Mouse (Mus musculus) natural killer cell, adult 2 months (primary cell): ENCODE measurements around the gene Tifa.

Source experiments
- DNase-seq, 2 experiments: peaks; one replicate each; pipeline ENCODE4 v3.0.0; 2022; ENCODE audit warnings: low spot score in 2 of 2

Gene Tifa

DNA sequence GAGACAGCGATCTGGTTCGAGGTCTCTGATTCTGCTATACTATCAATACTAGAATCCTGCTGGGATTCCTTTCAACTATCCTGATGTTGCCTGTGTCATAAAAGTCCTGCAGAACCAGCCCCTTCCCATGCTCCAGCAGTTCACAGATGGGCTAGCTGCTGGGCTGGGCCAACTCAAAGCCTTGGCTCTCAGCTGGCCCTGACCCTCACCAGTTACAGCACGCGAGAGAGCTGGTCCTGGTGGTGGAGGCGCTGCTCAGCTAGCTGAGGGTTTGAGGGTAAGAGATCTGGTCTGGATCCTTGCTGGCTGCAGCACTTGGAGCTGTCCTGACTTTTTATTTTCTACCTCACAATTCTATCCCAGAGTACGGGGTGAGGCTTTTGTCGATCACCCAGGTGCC, 36.9 kb downstream of the Tifa start:
- no peak for DNase-seq

DNA sequence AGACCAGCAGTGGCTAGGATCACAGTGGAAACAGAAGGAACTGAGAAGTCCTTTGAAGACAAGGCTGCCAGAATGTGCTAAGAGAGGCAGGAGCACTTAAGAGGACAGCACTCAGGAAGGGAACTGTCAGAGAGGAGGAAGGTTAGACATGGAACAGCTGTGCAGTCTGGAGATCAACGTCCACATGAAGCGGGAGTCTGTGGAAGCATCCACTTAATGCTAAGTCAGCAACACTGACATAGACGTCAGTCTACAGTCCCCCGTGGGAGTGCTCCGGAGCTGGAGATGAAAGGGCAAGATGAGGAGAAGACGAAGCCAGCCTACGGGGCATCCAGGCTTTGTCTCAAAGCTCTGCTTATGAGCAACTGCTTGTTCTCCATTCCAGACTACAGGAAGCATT, 37.5 kb downstream of the Tifa start:
- no peak for DNase-seq

- DNase-seq: no peak
These were observed 40.6 kb downstream of the Tifa start for GRCm38 (mm10) chr3:127830183-127830582.

DNA sequence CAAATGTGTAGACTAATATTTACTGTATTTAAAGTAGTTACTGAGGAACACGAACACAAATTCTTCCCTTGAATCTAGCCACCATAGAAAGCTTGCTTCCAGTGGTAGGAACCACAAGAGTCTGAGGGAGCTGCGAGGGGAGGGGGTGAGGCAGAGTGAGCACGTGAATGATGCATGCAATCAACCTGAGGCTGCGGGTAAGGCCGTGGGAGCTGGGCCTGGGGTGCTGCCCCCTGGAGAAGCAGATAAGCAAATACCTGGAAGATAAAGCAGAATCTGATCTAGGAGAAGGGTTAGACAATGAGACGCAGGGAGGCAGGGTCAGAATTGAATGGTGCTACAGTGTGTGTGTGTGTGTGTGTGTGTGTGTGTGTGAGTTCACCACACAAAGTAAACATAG, 41.5 kb downstream of the Tifa start:
- no peak for DNase-seq

DNA sequence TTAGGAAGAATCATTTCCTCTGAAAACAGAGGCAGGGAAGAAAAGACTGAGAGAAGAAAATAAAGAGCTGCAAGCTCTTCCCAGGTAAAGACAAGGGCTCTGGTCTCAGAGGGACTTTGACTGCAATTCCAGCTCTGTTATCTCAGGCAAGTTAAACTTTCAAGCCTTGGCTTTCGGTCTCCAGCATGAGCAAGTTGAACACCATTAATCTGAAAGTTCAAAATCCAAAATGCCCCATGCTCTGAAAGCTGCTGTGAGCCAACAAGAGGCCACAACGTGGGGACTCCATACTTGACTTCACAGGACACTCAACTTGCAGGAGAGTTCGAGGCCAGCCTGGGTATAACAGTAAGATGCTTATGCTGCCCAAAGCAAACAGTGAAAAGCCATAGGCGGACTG, 44.4 kb downstream of the Tifa start:
- DNase-seq: no peak

DNA sequence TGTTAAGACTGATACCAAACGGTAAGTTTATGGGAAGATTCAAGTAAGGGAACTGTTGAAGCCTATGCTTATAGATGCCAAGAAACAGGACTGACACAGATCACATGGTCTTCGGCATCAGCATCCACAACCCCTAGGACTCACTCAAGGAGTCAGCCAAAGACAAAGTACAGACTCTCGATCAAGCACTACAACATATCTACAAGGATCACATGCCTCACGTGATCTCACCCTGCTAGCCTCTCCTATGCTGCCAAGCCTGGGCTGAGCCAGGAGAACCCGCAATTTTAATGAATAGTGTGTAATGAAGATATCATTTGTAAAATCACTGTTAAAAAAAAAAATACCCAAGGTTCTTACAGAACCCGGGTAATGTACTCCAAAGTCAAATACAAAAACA, 46.0 kb downstream of the Tifa start:
- no peak for DNase-seq

- DNase-seq: no peak
These were observed 47.2 kb downstream of the Tifa start for GRCm38 (mm10) chr3:127836798-127837153.

DNA sequence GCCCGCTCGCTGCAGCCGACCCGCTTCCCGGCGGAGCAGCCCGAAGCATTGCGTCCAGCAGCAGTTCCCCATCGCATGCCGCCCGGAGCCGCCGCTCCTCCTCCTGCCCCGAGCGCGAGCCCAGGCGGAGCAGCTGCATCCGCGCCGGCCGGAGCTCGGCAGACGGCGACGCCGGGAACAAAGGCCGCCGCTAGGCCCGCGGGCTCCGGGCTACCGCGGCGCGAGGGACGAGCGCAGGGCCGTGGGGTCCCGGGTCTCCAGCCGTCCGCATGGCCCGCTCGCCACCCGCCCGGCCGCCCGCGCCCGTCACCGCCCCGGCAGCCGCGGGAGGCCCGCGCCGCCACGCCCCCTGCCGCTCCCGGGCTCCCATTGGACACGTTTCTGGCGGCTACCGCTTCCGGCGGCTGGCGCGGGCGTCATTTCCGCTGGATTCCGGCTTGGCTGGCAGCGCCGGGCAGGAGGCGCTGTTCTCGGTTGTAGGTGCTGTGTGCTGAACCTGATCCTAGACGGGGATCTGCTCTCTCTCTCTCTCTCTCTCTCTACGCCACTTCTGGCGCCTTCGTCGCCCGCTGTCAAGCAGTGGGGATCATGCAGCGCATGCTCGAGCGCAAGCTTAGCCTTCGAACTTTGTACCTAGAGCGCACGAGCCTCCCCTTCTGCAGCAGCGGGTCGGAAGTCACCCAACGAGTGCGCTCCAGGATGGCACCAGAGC, 47.7 kb downstream of the Tifa start, which contains the start of gene Ap1ar:
Ap1ar (minus strand) TSS at position 370 of the 712 bp plus-strand sequence.
- peak; percentile 91 to 95 for DNase-seq

GRCm38 (mm10) chr3:127837972-127838644, 48.5 kb downstream of the Tifa start:
- DNase-seq: no peak

GRCm38 (mm10) chr3:127841926-127842325, 52.3 kb downstream of the Tifa start:
- DNase-seq: no peak

GRCm38 (mm10) chr3:127843324-127843940, 53.8 kb downstream of the Tifa start:
- no peak for DNase-seq

GRCm38 (mm10) chr3:127843941-127844327, 54.3 kb downstream of the Tifa start:
- no peak for DNase-seq

- DNase-seq: no peak
These were observed 58.6 kb downstream of the Tifa start for GRCm38 (mm10) chr3:127848088-127848808.

DNA sequence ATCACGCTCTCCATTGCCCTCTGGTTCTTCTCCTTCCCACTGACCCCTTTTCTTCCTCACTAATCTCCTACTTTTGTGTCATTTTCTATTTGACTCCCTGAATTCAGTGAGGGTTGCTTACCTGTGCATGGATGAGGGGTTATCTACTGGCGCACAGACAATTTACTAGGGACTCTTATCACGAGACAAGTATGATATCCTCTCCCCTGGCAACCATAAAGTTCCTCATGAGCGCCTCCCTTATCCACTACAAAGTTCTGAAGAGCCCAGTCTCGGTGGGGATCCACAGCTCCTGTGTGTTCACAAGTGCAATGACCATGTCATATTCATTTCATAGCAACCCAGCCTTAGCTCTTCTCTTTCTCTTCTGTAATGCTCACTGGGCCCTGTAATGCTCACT, 60.3 kb downstream of the Tifa start:
- no peak for DNase-seq

DNA sequence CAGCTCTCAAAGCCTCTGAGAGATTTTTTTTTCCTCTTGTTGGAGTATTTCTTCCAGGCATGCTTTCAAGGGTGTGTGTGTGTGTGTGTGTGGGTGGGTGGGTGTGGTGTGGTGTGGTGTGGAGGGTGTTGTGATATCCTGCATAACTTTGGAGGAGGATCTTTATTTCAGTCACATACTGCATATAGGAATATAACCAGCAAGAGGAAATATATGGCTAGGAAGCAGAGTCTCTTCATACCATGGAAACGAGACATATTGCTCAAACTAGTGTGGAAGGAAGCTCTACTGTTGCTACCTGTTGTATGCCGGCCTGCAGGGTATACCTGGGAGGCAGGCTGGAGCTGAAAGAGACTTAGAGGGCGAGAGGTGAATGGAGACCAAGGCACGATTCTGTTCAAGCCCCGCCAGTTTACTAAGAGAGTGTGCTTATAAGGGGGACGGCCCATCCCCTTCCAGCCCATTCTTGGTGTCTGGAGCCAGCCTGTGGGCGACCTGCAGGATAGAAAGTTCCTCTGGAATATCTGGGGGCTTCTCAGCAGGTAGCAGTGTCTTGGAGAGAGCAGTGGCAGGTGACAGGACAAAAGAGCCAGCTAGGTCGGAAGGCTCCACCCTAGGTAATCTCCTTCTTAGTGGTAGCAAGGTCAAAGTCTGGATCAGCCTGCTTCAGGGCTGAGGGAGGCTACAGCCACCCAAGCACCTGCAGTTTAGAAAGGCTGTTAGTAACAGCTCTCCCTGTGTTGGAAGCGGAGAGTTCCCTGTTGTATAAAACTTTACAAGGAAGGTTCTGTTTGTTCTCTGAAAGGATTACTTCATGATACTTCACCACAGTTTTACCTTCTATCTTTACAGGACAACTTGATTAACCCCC, 61.4 kb downstream of the Tifa start:
- DNase-seq: no peak

DNA sequence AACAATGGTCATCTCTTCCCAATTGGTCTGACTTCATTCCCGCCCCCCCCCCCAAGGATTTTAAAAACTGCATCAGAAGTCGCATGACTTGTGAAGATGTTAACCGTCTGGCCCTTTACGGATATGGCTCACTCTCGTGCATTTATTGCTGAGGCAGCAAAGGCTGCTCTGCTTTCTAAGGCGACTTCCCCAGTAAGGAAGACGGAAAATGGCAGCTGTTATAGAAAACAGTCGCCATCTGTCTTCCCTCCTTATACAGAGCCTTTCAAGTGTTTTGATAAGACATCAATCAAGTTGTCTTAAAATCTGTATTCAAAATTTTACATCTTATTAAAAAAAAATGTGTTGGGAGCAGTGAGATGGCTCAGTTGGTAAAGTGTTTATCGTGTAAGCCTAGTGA, 63.1 kb downstream of the Tifa start:
- no peak for DNase-seq

- peak; percentile 23 to 45 for DNase-seq
These were observed 64.0 kb downstream of the Tifa start for GRCm38 (mm10) chr3:127853431-127854206.

GRCm38 (mm10) chr3:127861340-127861739, 71.7 kb downstream of the Tifa start:
- DNase-seq: no peak

GRCm38 (mm10) chr3:127862479-127862878, 72.9 kb downstream of the Tifa start:
- DNase-seq: no peak

DNA sequence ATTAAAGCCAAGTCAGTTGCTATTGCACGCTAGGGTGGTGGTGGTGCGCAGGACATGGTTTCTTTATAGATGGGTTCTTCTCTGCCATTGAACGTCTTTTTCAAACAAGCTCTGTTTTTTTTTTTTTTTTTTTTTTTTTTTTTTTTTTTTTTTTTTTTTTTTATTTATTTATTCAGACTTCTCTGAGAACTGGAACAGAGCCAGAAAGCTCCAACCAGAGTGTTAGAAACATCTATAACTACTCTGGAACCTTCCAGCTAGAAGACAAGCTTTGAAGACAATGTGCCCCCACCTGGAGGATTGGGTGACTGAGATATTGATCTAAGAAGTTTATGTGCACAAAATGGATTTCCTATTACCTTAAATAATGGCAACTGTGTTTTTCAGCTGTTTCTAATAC, 74.0 kb downstream of the Tifa start:
- DNase-seq: no peak

- DNase-seq: no peak
These were observed 74.6 kb downstream of the Tifa start for GRCm38 (mm10) chr3:127864242-127864641.
